Mouse (Mus musculus) embryonic fibroblast, embryonic 13.5 days (primary cell): ENCODE data around the gene Eif3l. TPM values are rescaled to one million over a fixed set of nuclear protein-coding genes. Genes with fewer than 3 reads are reported as not detected.

Experiments used
- H3K27ac ChIP-seq: 2 replicates; pipeline ENCODE4 v1.5.1; 2012; ENCODE audit warnings: low read length, control low read depth, inconsistent platforms; ENCODE audit not compliant: insufficient read depth
- H3K4me1 ChIP-seq: 2 replicates; pipeline ENCODE4 v1.6.1; 2011; ENCODE audit warnings: low read length; ENCODE audit not compliant: control insufficient read depth, insufficient read depth
- H3K4me3 ChIP-seq: 2 replicates; pipeline ENCODE4 v1.5.1; 2011; ENCODE audit warnings: mild to moderate bottlenecking, control low read depth, low read length; ENCODE audit not compliant: insufficient read depth
- CTCF ChIP-seq: IDR thresholded peaks from 2 replicates; pipeline ENCODE4 v1.5.1; 2011; ENCODE audit warnings: mild to moderate bottlenecking, control low read depth, low read length, moderate library complexity, borderline replicate concordance; ENCODE audit not compliant: insufficient read depth
- POLR2A ChIP-seq: IDR thresholded peaks from 2 replicates; pipeline ENCODE4 v1.6.1; 2011; ENCODE audit warnings: low read depth, mild to moderate bottlenecking, control low read depth, low read length, moderate library complexity
- polyA plus RNA-seq: library from polyadenylated mRNA; stranded (reverse); fragments of >200 nt; gene quantifications from 2 replicates; pipeline ENCODE4 v1.2.4, GENCODE M21; 2011; ENCODE audit warnings: low read depth; ENCODE audit not compliant: missing spikeins, insufficient read length

Gene Eif3l
- polyA plus RNA-seq, 1 experiment, result 268 TPM

DNA sequence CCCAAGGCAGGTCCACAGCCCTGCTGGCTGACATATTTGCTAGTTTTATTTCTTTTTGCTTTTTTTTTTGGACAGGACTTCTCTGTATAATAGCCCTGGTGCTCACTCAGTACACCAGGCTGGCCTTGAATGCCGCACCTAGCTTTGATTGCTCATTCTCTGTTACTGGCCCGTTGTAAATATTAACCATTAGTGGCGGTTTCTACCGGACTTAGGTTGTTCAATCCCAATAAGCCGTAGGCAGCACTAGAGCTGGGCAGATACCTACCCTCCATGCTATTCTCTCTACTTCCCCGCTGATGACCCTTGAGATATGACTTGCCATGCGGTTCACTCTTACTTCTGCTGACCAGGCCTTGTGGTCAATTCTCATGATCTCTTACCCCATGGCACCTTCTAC, 4.6 kb downstream of the Eif3l start:
- TF ChIP-seq CTCF, result no peak
- no peak for TF ChIP-seq POLR2A
- Histone ChIP-seq H3K4me3 (no peak overlapping the region), H3K4me1 (no peaks in the 10 kb centered on the region), H3K27ac (no peak overlapping the region)

GRCm38 (mm10) chr15:79092284-79092683, 17.3 kb downstream of the Eif3l start:
- TF ChIP-seq CTCF, result no peak
- no peak for TF ChIP-seq POLR2A
- H3K4me3 ChIP-seq, result no peak overlapping the region
- H3K27ac ChIP-seq, result no peak overlapping the region
- no peaks in the 10 kb centered on the region for H3K4me1 ChIP-seq

DNA sequence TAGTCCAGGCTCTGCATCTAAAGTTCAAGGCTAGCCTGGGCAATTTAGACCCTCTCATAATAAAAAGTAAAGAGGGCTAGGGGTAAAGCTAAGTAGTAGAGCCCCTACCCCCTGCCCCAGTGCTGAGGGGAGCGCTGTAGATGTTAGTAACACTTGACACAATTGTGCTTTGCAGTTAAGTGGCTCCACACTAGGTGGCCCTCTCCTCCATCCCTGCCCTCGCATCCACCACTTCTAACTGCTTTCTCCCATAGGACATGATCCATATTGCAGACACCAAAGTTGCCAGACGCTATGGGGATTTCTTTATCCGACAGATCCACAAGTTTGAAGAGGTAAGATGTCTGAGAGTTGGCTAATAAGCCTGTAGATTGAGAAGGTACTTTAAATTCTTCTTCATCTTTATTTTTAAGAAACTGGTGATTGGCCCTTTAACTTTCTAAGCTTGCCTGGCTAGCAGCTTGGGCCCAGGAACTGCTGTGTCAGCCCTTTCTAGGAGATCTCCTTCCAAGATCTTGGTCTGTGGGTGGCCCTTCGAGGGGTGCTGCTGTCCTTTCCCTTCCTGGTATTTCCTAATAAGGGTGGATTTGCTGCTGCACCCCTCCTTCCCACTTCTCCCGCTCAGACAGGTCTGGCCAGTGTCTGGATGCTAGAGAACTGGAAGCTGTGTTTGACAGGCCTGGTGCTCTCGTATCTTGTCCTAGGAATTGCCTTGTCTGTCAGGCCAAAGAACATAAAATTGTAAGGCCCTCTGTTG, 18.3 kb downstream of the Eif3l start:
- H3K27ac ChIP-seq, result no peak overlapping the region
- TF ChIP-seq CTCF, result peak; percentile 85; the same call in 1 of the 2 replicates
- TF ChIP-seq POLR2A, result no peak
- H3K4me3 ChIP-seq, result no peak overlapping the region
- H3K4me1 ChIP-seq, result peaks cover 5% of the 10 kb centered on the region

DNA sequence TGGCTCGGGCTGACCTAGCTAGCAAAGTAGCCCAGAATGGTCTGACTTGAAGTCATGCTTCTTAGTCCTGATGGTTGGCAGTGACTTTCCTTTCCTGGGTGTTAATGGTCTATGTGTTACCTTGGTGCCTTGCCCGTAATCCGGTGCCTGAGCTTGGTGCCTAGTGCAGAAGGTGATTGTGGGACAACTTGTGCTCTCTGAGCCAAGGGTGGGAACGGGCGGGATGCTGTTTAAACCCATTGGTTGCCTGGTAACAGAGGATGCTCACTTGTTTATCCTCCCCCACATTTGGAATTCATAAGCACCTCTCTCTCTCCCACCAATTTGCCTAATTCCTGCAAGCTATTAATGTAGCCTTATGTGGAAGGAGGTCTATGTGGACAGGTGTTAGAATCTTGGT, 20.5 kb downstream of the Eif3l start:
- H3K4me3 ChIP-seq, result no peak overlapping the region
- H3K4me1 ChIP-seq, result peaks cover 7% of the 10 kb centered on the region
- TF ChIP-seq POLR2A, result no peak
- no peak for TF ChIP-seq CTCF
- H3K27ac ChIP-seq, result no peak overlapping the region

DNA sequence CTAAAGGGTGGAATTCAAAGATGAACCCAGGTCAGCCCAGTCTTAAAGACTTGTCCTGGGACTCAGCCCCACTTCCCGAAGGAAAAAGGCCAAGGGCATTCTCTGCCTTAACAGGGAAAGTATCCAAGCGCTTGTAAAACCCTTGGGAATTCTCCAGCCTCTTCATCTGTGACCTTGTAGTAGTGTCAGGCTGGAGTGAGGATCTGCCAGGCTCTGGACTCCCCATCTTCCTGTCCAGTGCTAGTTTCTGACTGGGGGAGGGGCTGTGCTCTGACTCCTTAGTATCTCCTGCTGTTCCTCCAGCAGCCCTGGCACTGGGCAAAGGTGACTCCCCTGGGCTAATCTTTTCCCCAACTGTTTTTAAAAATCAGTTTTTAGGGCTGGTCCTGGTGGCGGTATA, 21.6 kb downstream of the Eif3l start:
- Histone ChIP-seq H3K27ac (no peak overlapping the region), H3K4me3 (no peak overlapping the region), H3K4me1 (peaks cover 7% of the 10 kb centered on the region)
- TF ChIP-seq CTCF (no peak), POLR2A (no peak)

- Histone ChIP-seq H3K27ac (peak overlapping the region; percentile 35; the same call in 1 of the 2 replicates), H3K4me3 (no peak overlapping the region), H3K4me1 (peaks cover 7% of the 10 kb centered on the region)
- no peak for TF ChIP-seq CTCF
- no peak for TF ChIP-seq POLR2A
Measured at GRCm38 (mm10) chr15:79097135-79097534, 22.2 kb downstream of the Eif3l start.

GRCm38 (mm10) chr15:79097611-79098025, 22.6 kb downstream of the Eif3l start:
- TF ChIP-seq CTCF (no peak), POLR2A (no peak; the same call in 1 of the 2 replicates)
- peaks cover 7% of the 10 kb centered on the region for H3K4me1 ChIP-seq
- no peak overlapping the region for H3K4me3 ChIP-seq
- H3K27ac ChIP-seq, result peak overlapping the region; percentile 35; the same call in 1 of the 2 replicates

GRCm38 (mm10) chr15:79098220-79098619, 23.2 kb downstream of the Eif3l start:
- H3K27ac ChIP-seq, result no peak overlapping the region
- H3K4me1 ChIP-seq, result peaks cover 7% of the 10 kb centered on the region
- no peak overlapping the region for H3K4me3 ChIP-seq
- no peak for TF ChIP-seq CTCF
- TF ChIP-seq POLR2A, result no peak

DNA sequence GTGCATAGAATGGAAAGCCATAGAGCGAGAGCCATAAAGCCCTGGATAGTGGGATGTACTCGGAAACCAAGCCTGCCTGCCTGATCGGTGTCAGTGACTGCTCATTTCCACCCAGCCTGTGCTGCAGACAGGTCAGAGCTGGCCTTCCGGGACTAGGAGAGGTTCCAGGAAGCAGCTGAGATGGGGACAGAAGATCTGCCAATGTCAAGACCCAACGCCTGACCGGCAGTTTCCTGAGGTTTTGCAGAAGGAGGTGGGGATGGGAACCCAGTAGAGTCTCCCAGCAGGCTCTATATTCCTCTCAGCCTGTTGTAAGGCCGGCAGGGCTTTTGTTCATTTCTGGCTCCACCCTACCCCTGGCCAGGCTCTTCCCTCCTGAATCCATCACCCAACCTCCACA, 23.9 kb downstream of the Eif3l start:
- Histone ChIP-seq H3K4me3 (no peak overlapping the region), H3K4me1 (peaks cover 7% of the 10 kb centered on the region), H3K27ac (no peak overlapping the region)
- no peak for TF ChIP-seq POLR2A
- TF ChIP-seq CTCF, result no peak

GRCm38 (mm10) chr15:79099456-79099855, 24.5 kb downstream of the Eif3l start:
- no peak overlapping the region for H3K27ac ChIP-seq
- H3K4me3 ChIP-seq, result no peak overlapping the region
- TF ChIP-seq POLR2A, result no peak
- no peak for TF ChIP-seq CTCF
- H3K4me1 ChIP-seq, result peaks cover 7% of the 10 kb centered on the region

- Histone ChIP-seq H3K27ac (no peak overlapping the region), H3K4me3 (no peak overlapping the region), H3K4me1 (peaks cover 7% of the 10 kb centered on the region)
- no peak for TF ChIP-seq CTCF
- no peak for TF ChIP-seq POLR2A
Measured at GRCm38 (mm10) chr15:79100391-79100790, 25.4 kb downstream of the Eif3l start.

DNA sequence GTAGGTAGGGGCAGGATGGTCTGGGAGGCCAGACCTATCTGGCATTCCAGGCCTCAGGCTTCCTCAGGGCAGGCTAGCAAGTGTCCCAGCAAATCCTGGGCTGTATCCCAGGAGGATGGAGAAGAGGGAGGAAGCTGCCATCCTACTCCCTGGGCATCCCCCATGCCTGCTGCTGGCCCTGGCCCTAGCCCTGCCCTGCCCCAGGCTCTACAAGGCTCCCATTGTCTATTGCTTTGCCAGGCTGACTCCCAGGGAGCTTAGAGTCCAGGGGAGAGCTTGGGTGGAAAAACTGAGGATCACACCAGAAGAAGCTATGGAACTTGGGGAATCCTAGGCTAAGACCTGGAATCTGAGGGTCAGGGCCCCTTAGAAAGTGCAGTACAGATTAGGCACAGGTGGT, 26.6 kb downstream of the Eif3l start:
- no peak overlapping the region for H3K4me3 ChIP-seq
- H3K4me1 ChIP-seq, result peaks cover 7% of the 10 kb centered on the region
- TF ChIP-seq POLR2A, result no peak
- no peak for TF ChIP-seq CTCF
- no peak overlapping the region for H3K27ac ChIP-seq
